Mouse (Mus musculus) splenic B cell, adult 2 months (primary cell): Measurements from ENCODE around the gene Ajuba.
A peak's percentile ranks its signal among the peaks of the same experiment; 100 is the strongest.
"Not testable (repeated sequence)": the region's sequence is repeated elsewhere in the genome, so short reads cannot be mapped to it uniquely, and the experiment has no call there.

Experiments used
- DNase-seq: peaks from one replicate; pipeline ENCODE4 v3.0.0-alpha.2; 2011; ENCODE audit warnings: low read depth, low spot score
- H3K27me3 ChIP-seq: 2 replicates; pipeline ENCODE4 v1.6.1; 2012; ENCODE audit warnings: mild to moderate bottlenecking, low read length, moderate library complexity, mixed read lengths; ENCODE audit not compliant: control insufficient read depth, poor library complexity, insufficient read depth, severe bottlenecking
- H3K36me3 ChIP-seq: 2 replicates; pipeline ENCODE4 v1.6.1; 2012; ENCODE audit warnings: mild to moderate bottlenecking, low read length, moderate library complexity, mixed read lengths; ENCODE audit not compliant: control insufficient read depth, poor library complexity, insufficient read depth, severe bottlenecking

Gene Ajuba

DNA sequence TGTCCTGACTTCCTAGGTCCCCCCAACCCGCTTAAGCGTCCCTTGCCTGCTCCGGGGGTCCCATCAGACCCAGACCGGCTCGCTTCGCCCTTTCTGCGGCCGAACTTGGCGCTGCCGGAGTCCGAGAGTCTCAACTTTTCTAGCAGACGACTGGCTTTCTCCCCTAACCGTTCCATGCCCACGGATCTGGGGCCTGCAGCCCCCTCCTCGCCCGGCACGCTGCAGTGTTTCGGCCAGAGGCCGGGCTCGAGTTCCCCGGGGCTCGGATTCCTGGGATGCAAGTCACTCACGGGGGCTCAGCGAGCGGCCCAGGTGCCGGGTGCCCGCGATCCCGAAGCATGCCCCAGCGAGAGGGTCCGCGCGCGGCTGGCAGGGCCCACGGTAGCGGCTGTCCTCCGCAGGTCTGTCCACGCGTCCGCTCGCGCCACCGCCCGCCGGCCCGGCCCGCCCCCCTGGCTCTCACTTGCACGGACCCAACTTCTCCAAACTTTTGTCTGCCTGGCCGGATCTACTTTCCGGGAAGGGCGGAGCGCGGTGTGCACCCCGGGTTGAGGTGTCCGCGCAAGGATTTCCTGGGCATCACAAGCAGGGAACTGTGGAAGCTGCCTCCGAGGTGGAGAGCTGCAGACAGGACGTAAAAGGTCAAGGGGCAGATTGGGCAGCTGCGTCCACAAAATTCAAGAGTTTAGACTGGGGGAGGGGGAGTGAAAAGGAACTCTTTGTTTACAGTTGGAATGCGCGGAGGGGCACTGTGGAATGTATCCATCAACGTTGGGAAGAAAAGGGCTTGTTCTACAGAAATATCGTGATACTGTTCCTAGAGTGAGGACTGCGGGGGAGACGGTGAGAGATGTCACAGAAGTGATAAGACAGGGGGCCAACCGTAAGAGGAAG lies at the start of gene Ajuba:
Ajuba (minus strand) TSS at position 470 of the 894 bp plus-strand sequence.
- DNase-seq = peak; percentile 36
- peaks cover 2% of the 10 kb centered on the region; the same call in 1 of the 2 replicates for H3K27me3 ChIP-seq

DNA sequence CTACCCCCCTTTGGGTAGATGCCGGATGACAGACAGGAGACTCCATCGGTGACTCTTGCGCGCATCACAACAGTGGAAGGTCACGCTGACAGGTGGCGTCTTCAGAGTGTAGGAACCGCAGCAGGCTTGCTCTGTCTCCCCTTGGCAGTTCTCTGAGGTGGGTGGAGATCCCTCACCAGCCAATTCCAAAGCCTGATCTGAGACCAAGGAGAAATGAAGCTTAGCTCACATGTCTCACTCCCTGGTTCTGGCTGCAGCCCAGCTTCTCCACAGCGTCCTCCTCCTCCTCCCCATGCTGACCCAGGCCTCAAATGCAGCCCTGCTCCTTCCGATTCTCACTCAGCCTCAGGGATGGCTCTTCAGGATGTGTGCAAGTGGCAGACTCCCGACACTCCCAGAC lies 47.6 kb upstream of the Ajuba start:
- no peak for DNase-seq

More for the DNA sequence above, at the start of gene Ajuba:
- no peaks in the 10 kb centered on the region for H3K36me3 ChIP-seq

DNA sequence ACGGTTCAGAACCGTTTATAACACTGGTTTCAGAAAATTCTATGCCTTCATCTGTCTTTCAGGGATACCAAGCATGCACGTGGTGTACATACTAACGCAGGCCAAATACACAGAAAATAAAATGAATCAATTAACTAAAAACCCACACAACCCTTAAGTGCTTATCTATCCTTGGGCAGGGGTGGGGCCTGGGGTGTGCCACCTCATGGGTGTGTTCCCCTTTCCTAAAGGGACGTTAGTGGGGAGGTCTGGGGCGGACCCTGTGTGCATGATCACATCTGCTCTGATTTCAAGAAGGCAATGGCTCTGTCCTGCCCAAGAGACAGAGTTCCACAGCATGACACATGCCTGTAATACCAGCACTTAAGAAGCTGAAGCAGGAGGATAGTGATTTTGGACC lies 46.0 kb upstream of the Ajuba start:
- Histone ChIP-seq H3K27me3 (no peaks in the 10 kb centered on the region), H3K36me3 (no peaks in the 10 kb centered on the region)
- DNase-seq = no peak

More for the DNA sequence above, 47.6 kb upstream of the Ajuba start:
- H3K27me3 ChIP-seq = no peaks in the 10 kb centered on the region
- no peaks in the 10 kb centered on the region for H3K36me3 ChIP-seq

DNA sequence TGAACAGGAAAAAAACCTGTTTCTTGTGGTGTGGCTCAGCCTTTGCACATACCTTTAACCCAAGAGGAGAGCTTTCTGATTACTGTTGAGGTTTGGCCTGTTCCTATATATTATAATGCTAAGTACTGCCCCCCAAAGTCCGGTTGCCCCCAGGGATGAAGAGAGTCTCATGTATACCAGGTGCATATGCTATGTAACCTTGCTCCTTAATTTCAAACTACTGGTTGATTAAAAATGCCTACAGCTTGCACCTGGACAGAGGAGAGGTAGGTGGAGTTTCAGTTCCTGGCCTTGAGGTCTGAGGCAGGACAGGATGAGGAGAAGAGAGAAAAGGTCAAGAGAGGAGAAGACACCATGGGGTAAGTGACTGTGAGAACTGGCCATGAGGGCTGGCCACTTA lies 43.8 kb upstream of the Ajuba start, which contains the start of gene Psmb11:
Psmb11 (plus strand) TSS at position 301 of the 400 bp plus-strand sequence.
- Histone ChIP-seq H3K27me3 (no peaks in the 10 kb centered on the region), H3K36me3 (no peaks in the 10 kb centered on the region)
- no peak for DNase-seq

GRCm38 (mm10) chr14:54617897-54618365 lies 40.6 kb upstream of the Ajuba start, which contains the start of gene Psmb5:
Gene Psmb5, minus strand, starts transcription at chr14:54618022.
- Histone ChIP-seq H3K36me3 (0 out of 2 replicates have a peak, but pooled peaks cover 2% of the 10 kb centered on the region), H3K27me3 (no peaks in the 10 kb centered on the region)
- peak; percentile 91 for DNase-seq

DNA sequence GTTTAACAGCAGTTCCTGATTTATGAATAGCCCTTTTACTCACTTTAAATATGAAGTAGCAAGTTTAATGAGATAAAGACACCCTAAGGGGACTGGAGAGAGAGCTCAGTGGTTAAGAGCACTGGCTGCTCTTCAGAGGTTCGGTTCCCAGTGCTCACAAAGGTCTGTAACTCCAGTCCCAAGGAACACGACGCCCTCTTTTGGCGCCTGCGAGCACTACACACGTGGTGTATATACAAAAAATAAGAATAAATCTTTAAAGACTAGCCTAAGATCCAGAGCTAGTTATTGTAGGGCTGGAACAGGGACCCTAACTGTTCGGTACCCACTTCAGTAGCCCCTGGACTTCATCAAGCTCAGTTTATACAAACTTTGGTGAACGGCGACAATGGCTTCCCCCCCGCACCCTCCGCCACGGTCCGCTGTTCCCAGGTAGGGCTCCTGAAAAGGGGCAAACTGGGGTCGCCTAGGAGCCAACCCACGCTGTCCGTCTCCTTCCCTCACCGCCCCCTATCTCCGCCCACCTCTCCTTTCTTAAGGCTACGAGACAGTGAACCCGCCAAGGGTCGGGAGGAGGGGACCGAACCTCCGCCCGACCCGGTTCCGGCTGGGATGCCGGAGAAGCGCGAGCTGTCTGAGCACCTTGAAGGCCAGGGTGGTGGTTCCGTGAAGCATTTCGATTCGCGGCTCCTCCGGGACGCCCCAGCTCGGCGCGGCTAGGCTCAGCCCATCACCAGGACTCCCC lies 40.0 kb upstream of the Ajuba start:
- peak; percentile 32 for DNase-seq
- Histone ChIP-seq H3K27me3 (no peaks in the 10 kb centered on the region), H3K36me3 (0 out of 2 replicates have a peak, but pooled peaks cover 2% of the 10 kb centered on the region)

DNA sequence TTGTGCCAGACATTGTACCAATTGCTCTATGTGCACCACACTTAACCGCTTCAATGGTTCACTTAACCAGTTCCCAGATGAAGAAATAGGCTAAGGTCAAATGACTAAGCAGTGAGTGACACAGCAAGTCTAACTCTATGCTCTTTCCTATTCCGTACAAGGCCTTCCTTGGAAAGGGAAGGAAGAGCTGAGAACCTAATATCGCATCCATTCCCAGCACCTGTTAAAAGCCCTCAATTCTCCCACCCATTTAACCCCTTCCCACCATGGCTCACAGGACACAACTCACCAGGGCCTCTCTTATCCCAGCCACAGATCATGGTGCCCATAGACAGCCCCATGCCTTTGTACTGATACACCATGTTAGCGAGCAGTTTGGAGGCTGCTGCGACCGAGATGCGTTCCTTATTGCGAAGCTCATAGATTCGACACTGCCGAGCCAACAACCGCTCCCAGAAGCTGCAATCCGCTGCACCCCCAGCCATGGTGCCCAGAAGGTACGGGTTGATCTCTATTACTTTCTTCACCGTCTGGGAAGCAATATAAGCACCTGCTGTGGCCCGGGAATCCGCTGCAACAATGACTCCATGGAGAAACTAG lies 39.0 kb upstream of the Ajuba start:
- peaks cover 5% of the 10 kb centered on the region; the same call in 1 of the 2 replicates for H3K36me3 ChIP-seq

GRCm38 (mm10) chr14:54614130-54614529 lies 36.8 kb upstream of the Ajuba start:
- DNase-seq, H3K36me3 ChIP-seq, H3K27me3 ChIP-seq: not testable (repeated sequence)

More for the DNA sequence above, 39.0 kb upstream of the Ajuba start:
- no peak for DNase-seq
- H3K27me3 ChIP-seq = no peaks in the 10 kb centered on the region

GRCm38 (mm10) chr14:54610648-54611047 lies 33.3 kb upstream of the Ajuba start:
- Histone ChIP-seq H3K36me3 (peaks cover 5% of the 10 kb centered on the region), H3K27me3 (no peaks in the 10 kb centered on the region)
- no peak for DNase-seq

- Histone ChIP-seq H3K27me3 (no peaks in the 10 kb centered on the region), H3K36me3 (peaks cover 4% of the 10 kb centered on the region)
- DNase-seq = peak; percentile 66
Observed at GRCm38 (mm10) chr14:54609962-54610361, 32.6 kb upstream of the Ajuba start.

DNA sequence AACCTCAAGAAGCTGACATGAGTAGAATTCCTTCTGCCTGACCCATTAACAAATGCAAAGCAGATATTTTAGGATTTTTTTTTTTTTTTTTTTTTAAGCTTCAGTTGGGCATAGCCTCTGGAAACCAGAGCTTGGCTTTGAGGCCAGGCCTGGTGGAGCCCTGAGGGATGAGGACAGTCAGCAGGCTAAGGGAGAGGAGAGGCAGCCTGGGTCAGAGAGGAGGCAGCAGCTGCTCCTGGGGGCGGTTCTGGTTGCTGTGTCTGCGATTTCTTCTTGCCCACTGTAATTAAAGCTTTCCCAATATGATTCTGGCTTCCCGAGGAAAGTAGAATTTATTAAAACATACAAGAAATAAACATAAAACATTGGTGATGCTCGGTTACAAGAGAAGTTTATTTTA lies 31.9 kb upstream of the Ajuba start:
- DNase-seq = no peak
- no peaks in the 10 kb centered on the region for H3K27me3 ChIP-seq

GRCm38 (mm10) chr14:54607226-54607625 lies 29.9 kb upstream of the Ajuba start:
- Histone ChIP-seq H3K36me3 (peaks cover 3% of the 10 kb centered on the region), H3K27me3 (no peaks in the 10 kb centered on the region)
- no peak for DNase-seq

More for the DNA sequence above, 31.9 kb upstream of the Ajuba start:
- H3K36me3 ChIP-seq = peaks cover 3% of the 10 kb centered on the region

GRCm38 (mm10) chr14:54605752-54606321 lies 28.5 kb upstream of the Ajuba start, which contains the start of gene 4931414P19Rik:
Gene 4931414P19Rik, minus strand, starts transcription at chr14:54605993.
- Histone ChIP-seq H3K27me3 (no peaks in the 10 kb centered on the region), H3K36me3 (no peaks in the 10 kb centered on the region; the same call in 1 of the 2 replicates)
- peak; percentile 76 for DNase-seq

DNA sequence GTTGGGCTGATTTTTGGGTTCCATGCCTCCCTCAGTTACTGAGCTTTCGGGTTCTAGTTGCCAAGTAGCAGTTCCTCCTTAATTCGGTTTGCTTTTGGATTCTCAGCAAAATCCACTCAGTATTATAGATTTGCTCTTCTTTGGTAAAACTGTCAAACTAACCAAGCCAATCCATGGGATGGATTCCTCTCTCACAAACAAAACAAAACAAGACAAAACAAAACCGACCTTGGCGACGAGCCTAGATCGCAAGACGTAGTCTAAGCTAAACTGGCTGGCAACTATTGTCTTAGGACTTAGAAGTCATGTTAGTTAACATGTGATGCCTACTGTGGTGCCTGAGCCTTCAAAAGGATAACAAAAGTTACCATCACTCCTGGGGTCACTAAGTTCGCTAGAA lies 26.3 kb upstream of the Ajuba start:
- Histone ChIP-seq H3K36me3 (no peaks in the 10 kb centered on the region), H3K27me3 (no peaks in the 10 kb centered on the region)
- no peak for DNase-seq
